Mouse (Mus musculus) hindbrain, embryonic 16.5 days (tissue): ENCODE measurements around the gene Gbf1. TPM values are rescaled to one million over a fixed set of nuclear protein-coding genes. Genes with fewer than 3 reads are reported as not detected.

ENCODE experiments used
- ATAC-seq: fragments of 200-750 bp; cut with Nextera tagmentation; 2 replicates; pipeline ENCODE4 v1.8.0; 2017; ENCODE audit warnings: moderate TSS enrichment, moderate library complexity
- H3K27ac ChIP-seq: fragments of 300-500 bp; sonication (generic); 2 replicates; pipeline ENCODE4 v1.5.1; 2014; ENCODE audit warnings: low read depth, mild to moderate bottlenecking, control low read depth, low read length, moderate library complexity
- H3K27me3 ChIP-seq: fragments of 300-500 bp; sonication (generic); replicated peaks from 2 replicates; pipeline ENCODE4 v1.6.1; 2014; ENCODE audit warnings: low read length; ENCODE audit not compliant: control insufficient read depth, insufficient read depth
- H3K36me3 ChIP-seq: fragments of 300-500 bp; sonication (generic); 2 replicates; pipeline ENCODE4 v1.6.1; 2014; ENCODE audit warnings: mild to moderate bottlenecking, low read length, moderate library complexity, mixed read lengths; ENCODE audit not compliant: control insufficient read depth, insufficient read depth
- H3K4me1 ChIP-seq: fragments of 300-500 bp; sonication (generic); 2 replicates; pipeline ENCODE4 v1.6.1; 2014; ENCODE audit warnings: low read depth, low read length; ENCODE audit not compliant: control insufficient read depth, insufficient read depth
- H3K4me2 ChIP-seq: fragments of 300-500 bp; sonication (generic); 2 replicates; pipeline ENCODE4 v1.6.1; 2014; ENCODE audit warnings: mild to moderate bottlenecking, low read length, control low read depth, moderate library complexity
- H3K4me3 ChIP-seq: fragments of 300-500 bp; sonication (generic); 2 replicates; pipeline ENCODE4 v1.5.1; 2014; ENCODE audit warnings: mild to moderate bottlenecking, low read length, control low read depth, moderate library complexity
- H3K9ac ChIP-seq: fragments of 300-500 bp; sonication (generic); 2 replicates; pipeline ENCODE4 v1.6.1; 2014; ENCODE audit warnings: low read depth, mild to moderate bottlenecking, control low read depth, low read length, moderate library complexity
- H3K9me3 ChIP-seq: fragments of 300-500 bp; sonication (generic); 2 replicates; pipeline ENCODE4 v1.6.1; 2014; ENCODE audit warnings: mild to moderate bottlenecking, low read length, moderate library complexity; ENCODE audit not compliant: control insufficient read depth
- WGBS: fragments of 180-500 bp; shearing (Covaris S2); extraction: QIAGEN DNeasy Blood & Tissue Kit; methylation state at CpG from one replicate; pipeline ENCODE4 v1.1.7; 2014; 5-methylcytosine and 5-hydroxymethylcytosine counted together
- polyA plus RNA-seq: library from polyadenylated mRNA; unstranded; fragments of >200 nt; fragmentation: Nextera tagmentation; extraction: Ambion mirVana; gene quantifications from 2 replicates; pipeline ENCODE4 v1.2.1, GENCODE M21; 2015

Gene Gbf1
- polyA plus RNA-seq, 1 experiment from 2014 or later = 71.0 TPM

GRCm38 (mm10) chr19:46313116-46313515 lies 160.8 kb downstream of the Gbf1 start:
- Histone ChIP-seq H3K36me3 (peaks cover 22% of the 10 kb centered on the region), H3K9me3 (no peaks in the 10 kb centered on the region), H3K27me3 (peaks cover 26% of the 10 kb centered on the region), H3K27ac (no peak overlapping the region), H3K4me1 (peaks cover 27% of the 10 kb centered on the region), H3K4me2 (no peak overlapping the region), H3K9ac (no peak overlapping the region), H3K4me3 (no peak overlapping the region)
- 91% methylated on average over 9 of the region's 9 CpGs for WGBS
- ATAC-seq = no peak

GRCm38 (mm10) chr19:46313591-46313990 lies 161.3 kb downstream of the Gbf1 start:
- Histone ChIP-seq H3K27ac (no peak overlapping the region), H3K4me1 (peaks cover 28% of the 10 kb centered on the region), H3K9ac (no peak overlapping the region), H3K36me3 (peaks cover 22% of the 10 kb centered on the region), H3K27me3 (peaks cover 24% of the 10 kb centered on the region), H3K4me2 (no peak overlapping the region), H3K4me3 (no peak overlapping the region), H3K9me3 (no peaks in the 10 kb centered on the region)
- ATAC-seq = no peak
- 73% methylated on average over 6 of the region's 6 CpGs for WGBS

DNA sequence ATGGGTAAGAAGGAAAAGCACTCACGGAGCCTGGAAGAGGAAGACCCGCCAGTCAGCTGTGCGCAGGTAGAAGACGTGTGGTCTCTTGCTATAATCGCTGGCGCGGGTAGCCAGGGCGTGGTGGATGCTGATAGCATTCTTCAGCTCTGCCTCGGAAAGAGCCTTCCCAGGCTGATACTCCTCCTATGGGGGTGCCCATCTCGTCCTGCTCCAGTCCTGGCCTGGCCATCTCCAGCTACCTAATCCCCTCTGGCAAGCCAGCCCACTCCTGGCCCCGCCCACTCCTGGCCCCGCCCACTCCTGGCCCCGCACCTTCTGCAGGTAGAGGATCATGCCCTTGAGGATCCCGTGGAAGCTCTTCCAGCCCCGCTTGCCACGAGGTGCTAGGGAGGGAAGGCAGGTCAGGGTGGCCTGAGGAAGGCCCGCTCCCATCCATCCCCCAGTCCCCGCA lies 161.9 kb downstream of the Gbf1 start:
- no peak for ATAC-seq
- Histone ChIP-seq H3K36me3 (peaks cover 22% of the 10 kb centered on the region), H3K4me1 (peaks cover 30% of the 10 kb centered on the region), H3K27me3 (peaks cover 27% of the 10 kb centered on the region), H3K27ac (no peak overlapping the region), H3K4me2 (no peak overlapping the region), H3K9ac (no peak overlapping the region), H3K4me3 (no peak overlapping the region), H3K9me3 (no peaks in the 10 kb centered on the region)
- 20% methylated on average over 18 of the region's 18 CpGs for WGBS

- no peak overlapping the region for H3K27ac ChIP-seq
- H3K4me1 ChIP-seq = peaks cover 35% of the 10 kb centered on the region
- WGBS = 50% methylated on average over 14 of the region's 14 CpGs
- no peak overlapping the region for H3K4me3 ChIP-seq
- peaks cover 22% of the 10 kb centered on the region for H3K36me3 ChIP-seq
- peaks cover 27% of the 10 kb centered on the region for H3K27me3 ChIP-seq
- no peak overlapping the region; the same call in 1 of the 2 replicates for H3K4me2 ChIP-seq
- no peak overlapping the region for H3K9ac ChIP-seq
- no peak for ATAC-seq
- no peaks in the 10 kb centered on the region for H3K9me3 ChIP-seq
Measured at GRCm38 (mm10) chr19:46314872-46315742, 162.8 kb downstream of the Gbf1 start.

DNA sequence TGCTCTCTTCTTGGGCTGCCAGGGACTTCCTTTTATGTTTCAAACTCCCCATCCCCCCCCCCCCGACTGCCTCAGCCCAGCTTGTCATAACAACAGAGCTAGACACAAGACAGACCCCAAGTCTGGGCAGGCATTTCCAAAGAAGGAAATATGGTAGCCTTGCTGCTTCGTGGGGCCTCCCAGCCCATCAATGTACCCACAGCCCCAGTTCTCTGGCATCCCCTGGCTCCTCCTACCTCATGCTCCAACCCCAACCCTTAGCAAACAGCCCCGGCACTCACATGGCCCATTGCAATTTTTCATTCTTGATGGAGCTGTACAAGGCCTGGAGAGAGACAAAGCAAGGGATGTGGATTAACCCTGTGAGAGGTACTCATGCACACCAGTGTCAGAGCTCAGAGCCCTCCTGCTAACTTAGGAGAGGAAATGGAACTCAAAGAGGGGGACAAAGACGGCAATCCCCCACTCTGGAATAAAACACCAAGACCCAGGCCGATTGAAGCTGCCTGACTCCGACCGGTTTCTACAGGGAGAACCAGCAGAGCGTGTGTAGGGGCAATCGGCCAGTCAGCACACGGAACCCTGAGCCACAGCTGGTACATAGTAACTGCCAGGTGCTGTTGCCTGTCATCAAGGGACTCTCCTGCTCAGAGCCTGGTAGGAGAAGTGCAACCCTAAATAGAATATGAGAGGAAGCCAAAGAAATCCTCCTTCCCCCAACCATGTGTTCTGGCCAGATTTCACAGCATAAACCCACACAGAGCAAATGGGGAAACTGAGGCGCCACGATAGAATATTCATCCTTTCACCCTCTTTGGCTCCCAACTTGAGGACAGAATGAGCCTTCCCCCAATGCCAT lies 163.7 kb downstream of the Gbf1 start:
- peak overlapping the region; percentile 84 for H3K4me2 ChIP-seq
- H3K9ac ChIP-seq = peak overlapping the region; percentile 71
- H3K4me1 ChIP-seq = peaks cover 35% of the 10 kb centered on the region
- H3K4me3 ChIP-seq = peak overlapping the region; percentile 55
- peaks cover 27% of the 10 kb centered on the region for H3K27me3 ChIP-seq
- H3K27ac ChIP-seq = no peak overlapping the region
- WGBS = 47% methylated on average over 12 of the region's 12 CpGs
- no peak for ATAC-seq
- H3K36me3 ChIP-seq = peaks cover 22% of the 10 kb centered on the region
- H3K9me3 ChIP-seq = no peaks in the 10 kb centered on the region

DNA sequence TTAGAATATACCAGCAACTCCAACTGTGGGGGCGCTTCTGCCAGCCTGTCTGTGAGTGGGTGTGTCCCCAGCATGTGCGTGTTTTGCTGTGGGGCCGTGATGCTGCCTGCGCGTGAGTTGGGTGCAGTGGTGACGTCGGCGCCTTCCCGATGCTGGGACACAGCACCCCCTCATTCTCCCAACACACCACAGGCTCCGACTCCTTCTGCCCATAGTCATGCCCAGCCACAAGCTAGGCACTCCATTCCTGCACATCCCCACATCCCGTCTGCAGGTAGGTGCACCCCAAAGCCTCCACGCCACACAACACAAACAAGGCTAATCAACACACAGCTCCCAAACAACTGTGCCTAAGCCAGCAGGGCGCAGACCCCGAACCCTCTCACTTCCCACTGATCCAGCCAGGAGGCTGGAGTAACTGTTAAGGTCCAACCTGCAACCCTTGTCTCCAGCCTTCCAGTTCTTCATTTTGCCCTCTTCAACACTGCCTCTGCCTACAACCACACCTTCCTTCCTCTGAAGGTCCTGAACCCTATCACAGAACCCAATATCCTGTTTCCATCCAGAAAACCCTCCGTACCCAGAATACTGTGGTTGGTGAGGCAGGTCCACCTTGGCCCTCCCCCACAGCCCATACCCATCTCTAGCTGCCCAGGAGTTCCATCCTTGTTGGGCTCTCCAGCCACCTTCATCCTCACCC lies 164.7 kb downstream of the Gbf1 start:
- Histone ChIP-seq H3K27ac (peak overlapping the region; percentile 77), H3K9ac (peak overlapping the region; percentile 71), H3K4me2 (peak overlapping the region; percentile 84), H3K9me3 (no peaks in the 10 kb centered on the region), H3K4me3 (peak overlapping the region; percentile 55), H3K27me3 (peaks cover 27% of the 10 kb centered on the region), H3K36me3 (peaks cover 15% of the 10 kb centered on the region), H3K4me1 (peaks cover 46% of the 10 kb centered on the region)
- 28% methylated on average over 15 of the region's 15 CpGs for WGBS
- no peak for ATAC-seq

DNA sequence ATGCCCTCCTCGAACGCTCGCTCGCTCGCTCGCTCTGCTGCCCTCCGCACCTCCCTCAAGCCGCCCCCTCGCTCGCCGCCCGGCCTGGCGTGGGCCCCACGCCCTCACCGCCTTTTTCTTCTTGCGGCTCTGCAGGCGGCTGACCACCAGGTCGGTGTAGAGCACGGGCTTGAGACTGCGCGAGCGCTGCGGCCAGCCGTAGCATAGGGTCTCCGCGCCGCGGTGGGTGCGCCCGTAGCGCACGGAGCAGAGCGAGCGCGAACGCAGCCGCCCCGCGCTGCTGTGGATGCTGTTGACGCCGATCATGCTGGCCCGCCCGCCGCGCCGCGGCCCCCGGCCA lies 165.2 kb downstream of the Gbf1 start:
- Histone ChIP-seq H3K27me3 (peaks cover 27% of the 10 kb centered on the region), H3K4me2 (peak overlapping the region; percentile 84), H3K36me3 (peaks cover 11% of the 10 kb centered on the region), H3K9ac (peak overlapping the region; percentile 71), H3K27ac (peak overlapping the region; percentile 77), H3K9me3 (no peaks in the 10 kb centered on the region), H3K4me3 (peak overlapping the region; percentile 55), H3K4me1 (peaks cover 51% of the 10 kb centered on the region)
- ATAC-seq = peak; percentile 37
- 1% methylated on average over 39 of the region's 48 CpGs for WGBS

DNA sequence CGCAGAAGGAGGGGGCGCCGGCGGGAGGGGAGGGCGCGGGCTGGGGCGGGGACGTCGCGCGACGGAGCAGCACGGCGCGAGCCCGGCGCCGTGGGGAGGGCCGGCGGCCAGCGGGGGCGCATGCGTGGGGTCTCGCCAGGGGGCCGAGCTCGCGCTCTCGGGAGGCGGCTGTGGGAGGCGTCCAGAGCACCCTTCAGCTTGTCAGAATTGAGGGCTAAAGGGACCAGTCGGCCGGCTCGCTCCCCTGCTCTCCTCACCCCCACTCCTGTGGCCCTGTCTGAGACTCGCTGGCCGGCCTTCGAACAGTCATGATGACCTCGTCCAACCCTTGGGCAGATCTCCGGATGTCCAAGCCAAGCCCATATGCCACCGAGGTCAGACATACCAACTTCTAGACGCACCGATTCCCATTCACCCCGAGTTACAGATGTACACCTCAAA lies 165.7 kb downstream of the Gbf1 start:
- peak overlapping the region; percentile 55 for H3K4me3 ChIP-seq
- ATAC-seq = peak; percentile 61
- H3K9me3 ChIP-seq = no peaks in the 10 kb centered on the region
- H3K27me3 ChIP-seq = peaks cover 27% of the 10 kb centered on the region
- peaks cover 7% of the 10 kb centered on the region for H3K36me3 ChIP-seq
- H3K4me2 ChIP-seq = peak overlapping the region; percentile 84
- WGBS = 1% methylated on average over 40 of the region's 42 CpGs
- peak overlapping the region; percentile 77 for H3K27ac ChIP-seq
- H3K9ac ChIP-seq = peak overlapping the region; percentile 71
- peaks cover 56% of the 10 kb centered on the region for H3K4me1 ChIP-seq
